Mouse (Mus musculus): Measurements from ENCODE around the gene Mark2. TPM values are rescaled to one million over a fixed set of nuclear protein-coding genes. Genes with fewer than 3 reads are reported as not detected.

Mark2 gene
- total RNA-seq, 2 experiments from 2014 or later, result 134 to 160 TPM

DNA sequence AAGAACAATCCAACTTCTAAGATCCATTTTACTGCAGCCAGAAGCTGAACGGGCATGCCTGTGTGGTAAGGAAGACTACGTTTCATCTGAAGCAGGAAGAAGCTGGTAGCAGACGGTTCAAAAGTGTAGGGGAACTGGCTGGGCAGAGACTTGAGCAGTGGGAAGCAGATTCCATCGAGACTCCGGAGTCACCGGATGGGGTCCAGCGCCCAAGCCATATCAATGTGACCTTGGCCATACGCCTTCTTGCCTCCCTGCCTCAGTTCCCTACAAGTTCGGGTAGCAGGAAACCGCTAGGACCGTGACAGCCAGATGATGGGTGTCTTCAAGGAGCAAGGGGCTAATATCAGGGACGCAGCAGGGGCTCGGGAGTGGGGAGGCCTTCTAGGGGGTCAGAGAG is 101.4 kb downstream of the Mark2 start:
- no peak for DNase-seq (ENCODE audit: low spot score in 2 of 2)
- intact Hi-C loops (cut with DNase I), result loop anchor here (2.0 kb wide), 2 partner anchors 27 to 101 kb away; partner anchors contain the start of genes Mark2 and Rcor2

- no peak for DNase-seq (ENCODE audit: low spot score in 2 of 2)
- intact Hi-C loops (cut with DNase I), result loop anchor here (5.0 kb wide), 1 partner anchor 178 kb away; the partner anchor contains the start of gene 2700081O15Rik
Measured at GRCm38 (mm10) chr19:7239574-7239973, 102.1 kb downstream of the Mark2 start.

DNA sequence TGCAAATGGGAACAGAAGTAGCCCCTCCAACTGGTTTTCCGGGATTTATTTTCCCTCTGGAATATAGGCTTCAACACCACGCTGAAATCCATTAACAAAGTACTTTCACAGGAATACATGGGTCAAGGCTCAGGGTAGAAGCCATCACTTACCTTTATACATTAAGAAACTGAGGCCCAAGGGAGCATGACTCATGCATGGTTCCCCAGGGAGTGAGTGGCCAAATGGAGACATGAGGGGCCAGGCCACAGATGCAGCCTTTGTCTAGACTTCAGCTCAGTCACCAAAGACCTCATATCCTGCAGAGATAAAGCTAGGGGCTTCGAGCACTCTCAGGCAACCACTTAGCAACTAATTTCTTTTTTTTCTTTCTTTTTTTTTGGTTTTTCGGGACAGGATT is 104.9 kb downstream of the Mark2 start:
- DNase-seq (ENCODE audit: low spot score in 2 of 2), result no peak
- intact Hi-C loops (cut with DNase I), result loop anchor here (5.0 kb wide), 1 partner anchor 181 kb away; the partner anchor contains the start of gene 2700081O15Rik

GRCm38 (mm10) chr19:7236011-7236410 is 105.6 kb downstream of the Mark2 start:
- DNase-seq (ENCODE audit: low spot score in 2 of 2), result no peak
- intact Hi-C loops (cut with DNase I), result loop anchor here (5.0 kb wide), 1 partner anchor 181 kb away; the partner anchor contains the start of gene 2700081O15Rik

GRCm38 (mm10) chr19:7235461-7235860 is 106.2 kb downstream of the Mark2 start:
- DNase-seq (ENCODE audit: low spot score in 2 of 2), result no peak
- intact Hi-C loops (cut with DNase I), result loop anchor here (2.0 to 5.0 kb wide), 2 partner anchors 109 to 182 kb away; partner anchors contain the start of gene 2700081O15Rik

DNA sequence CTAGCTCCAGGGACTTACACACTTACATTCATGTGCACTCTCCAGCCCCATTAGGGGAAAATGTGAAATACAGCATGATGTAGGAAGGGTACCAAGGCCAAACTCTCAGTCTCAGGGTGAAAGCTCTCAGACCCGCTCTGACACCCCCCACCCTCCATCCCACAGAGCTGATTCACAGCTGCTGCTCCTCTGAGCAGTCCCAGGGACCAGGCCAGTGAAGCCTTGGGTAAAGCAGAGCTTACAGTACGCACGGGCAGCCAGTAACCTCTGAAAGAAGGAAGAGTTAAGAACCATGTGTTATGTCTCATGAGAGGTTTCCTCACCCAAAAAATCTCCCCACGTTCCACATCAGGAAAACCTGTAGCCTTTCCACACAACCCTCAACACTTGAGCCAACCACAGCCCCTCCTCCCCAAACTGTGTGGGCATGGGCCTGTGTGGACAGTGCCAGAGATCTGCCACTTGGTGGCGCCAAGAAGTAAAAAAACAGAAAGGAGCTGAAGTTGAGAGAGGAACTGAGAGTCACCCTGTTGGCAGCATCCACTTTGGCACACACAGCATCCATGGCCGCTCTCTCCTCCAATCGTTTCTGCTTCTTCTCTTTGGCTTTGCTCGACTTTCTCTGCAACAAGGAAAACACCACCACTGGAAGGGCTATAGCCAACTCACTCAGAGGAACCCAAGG is 107.0 kb downstream of the Mark2 start:
- peak; percentile 77 to 84 for DNase-seq (ENCODE audit: low spot score in 2 of 2)
- intact Hi-C loops (cut with DNase I), result loop anchor here (2.0 to 5.0 kb wide), 2 partner anchors 110 to 183 kb away; partner anchors contain the start of gene 2700081O15Rik

DNA sequence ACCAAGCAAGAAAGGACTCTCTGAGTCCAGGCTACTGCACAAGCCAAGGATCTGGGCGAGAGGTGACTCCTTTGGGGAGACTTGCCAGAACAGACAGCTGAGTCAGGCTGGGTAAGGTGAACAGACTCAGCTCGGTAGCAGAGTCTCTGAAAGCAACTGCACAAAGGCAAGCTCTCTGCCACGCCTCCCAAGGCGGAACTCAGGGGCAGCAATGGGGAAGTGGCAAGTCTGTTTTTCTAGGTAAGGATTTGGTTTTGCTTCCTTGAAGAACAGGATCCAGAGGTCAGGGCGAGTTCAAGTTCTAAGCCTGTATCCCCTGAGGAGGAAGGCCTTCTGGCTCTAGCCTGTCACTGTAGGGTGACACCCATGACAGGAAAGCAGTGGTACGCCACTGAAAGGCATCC is 115.1 kb downstream of the Mark2 start:
- intact Hi-C loops (cut with DNase I), result no loop called here

More for the DNA sequence above, 115.1 kb downstream of the Mark2 start:
- DNase-seq (ENCODE audit: low spot score in 2 of 2), result no peak

Other genes with a start within 250 kb of the Mark2 start
- 10 to 100 TPM; 36.2 to 41.7 TPM for gene Flrt1, start 236.1 kb downstream of the Mark2 start, total RNA-seq (2021)
- gene Otub1, start 135.5 kb downstream of the Mark2 start, total RNA-seq (2021), result 100 to 1,000 TPM; 253 to 285 TPM
- gene Cox8a, start 124.2 kb downstream of the Mark2 start, total RNA-seq (2021), result 1,000 to 10,000 TPM in 1 of 2 experiments, 100 to 1,000 TPM in 1; 989 to 1,090 TPM
- gene Naa40, start 100.7 kb downstream of the Mark2 start, total RNA-seq (2021), result 10 to 100 TPM; 26.5 to 42.4 TPM
- 10 to 100 TPM; 14.9 to 16.0 TPM for gene Rcor2, start 74.5 kb downstream of the Mark2 start, total RNA-seq (2021)
- gene Spindoc, start 41.1 kb upstream of the Mark2 start, total RNA-seq (2021), result 10 to 100 TPM; 31.9 to 37.4 TPM
- gene 2700081O15Rik, start 75.8 kb upstream of the Mark2 start, total RNA-seq (2021), result 10 to 100 TPM; 34.7 to 37.3 TPM
- 100 to 1,000 TPM; 812 to 902 TPM for gene Rtn3, start 141.4 kb upstream of the Mark2 start, total RNA-seq (2021)
- gene Atl3, start 152.2 kb upstream of the Mark2 start, total RNA-seq (2021), result 10 to 100 TPM; 23.4 to 25.7 TPM
- 10 to 100 TPM; 27.2 to 29.2 TPM for gene Pla2g16, start 215.6 kb upstream of the Mark2 start, total RNA-seq (2021)

Data from left cerebral cortex, postnatal 36 days (tissue).